30 mouse cellular contexts compared by ENCODE assay signal in the genomic region with DNA sequence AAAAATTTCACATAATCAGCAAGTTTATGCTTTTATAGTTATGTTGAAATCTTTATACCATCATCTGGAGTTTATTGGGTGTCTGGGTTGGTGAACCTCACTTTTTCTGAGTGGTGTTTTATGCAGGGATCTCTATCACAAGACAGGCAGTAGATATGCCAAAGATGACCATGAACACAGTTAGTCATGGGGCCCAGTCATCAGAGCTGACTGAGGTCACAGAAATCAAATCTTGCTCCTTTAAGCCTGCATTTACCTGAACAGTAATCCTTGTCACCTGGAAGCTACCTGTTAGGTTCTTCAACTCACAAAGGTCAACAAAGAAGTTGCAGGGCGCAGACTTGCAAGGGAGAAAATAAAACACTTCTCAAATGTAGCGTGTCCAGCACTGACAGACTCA. TPM values are rescaled to one million over a fixed set of nuclear protein-coding genes. Genes with fewer than 3 reads are reported as not detected.
"Had no signal": no experiment of that assay in that cellular context is flagged by ENCODE, and none has a peak within 500 bp of the region (broad histone marks: within the 10 kb centered on the region; RNA-seq: fewer than 3 reads in every experiment).

No protein-coding gene starts in this region.

- DNase-seq: left cerebral cortex, postnatal 4 days; liver; liver, embryonic 13.5 days; liver, postnatal 0 days; lung, adult 18-20 months; lung, adult 2 months; lung, embryonic 14.5 days; lung, postnatal 10 days; lung, postnatal 14 days; lung, postnatal 36 days; lung, postnatal 4 days; midbrain, embryonic 14.5 days had no signal

- H3K9me3 ChIP-seq: limb, embryonic 10.5 days; limb, embryonic 12.5 days; limb, embryonic 13.5 days; limb, embryonic 15.5 days; liver, embryonic 12.5 days; liver, embryonic 13.5 days; liver, embryonic 15.5 days; lung, embryonic 15.5 days; megakaryocyte, embryonic 14.5 days; midbrain, embryonic 12.5 days; midbrain, embryonic 13.5 days; midbrain, embryonic 15.5 days; neural tube, embryonic 12.5 days had no signal

- ATAC-seq: liver, embryonic 12.5 days; liver, postnatal 0 days; lung, postnatal 0 days; midbrain, embryonic 13.5 days; midbrain, embryonic 15.5 days; midbrain, embryonic 16.5 days had no signal

- H3K27me3 ChIP-seq: limb, embryonic 12.5 days; limb, embryonic 13.5 days; limb, embryonic 15.5 days; liver, embryonic 13.5 days; liver, embryonic 15.5 days; lung, embryonic 15.5 days; megakaryocyte, embryonic 14.5 days; neural tube, embryonic 12.5 days had no signal

- H3K36me3 ChIP-seq: limb, embryonic 10.5 days; limb, embryonic 12.5 days; limb, embryonic 13.5 days; limb, embryonic 15.5 days; liver, embryonic 12.5 days; liver, embryonic 13.5 days; liver, embryonic 15.5 days; lung, embryonic 15.5 days; midbrain, embryonic 12.5 days; midbrain, embryonic 13.5 days; midbrain, embryonic 15.5 days; neural tube, embryonic 12.5 days had no signal

- H3K4me2 ChIP-seq: limb, embryonic 12.5 days; limb, embryonic 13.5 days; limb, embryonic 15.5 days; liver, embryonic 11.5 days; liver, embryonic 12.5 days; liver, embryonic 13.5 days; liver, embryonic 15.5 days; lung, embryonic 14.5 days; lung, embryonic 15.5 days; midbrain, embryonic 12.5 days; midbrain, embryonic 13.5 days; midbrain, embryonic 15.5 days; neural tube, embryonic 12.5 days had no signal

- H3K4me3 ChIP-seq: limb, embryonic 10.5 days; limb, embryonic 12.5 days; limb, embryonic 13.5 days; limb, embryonic 15.5 days; liver, embryonic 12.5 days; liver, embryonic 13.5 days; liver, embryonic 15.5 days; lung, embryonic 15.5 days; megakaryocyte, embryonic 14.5 days; midbrain, embryonic 12.5 days; midbrain, embryonic 13.5 days; midbrain, embryonic 15.5 days; myocyte; neural tube, embryonic 12.5 days had no signal

- H3K9ac ChIP-seq: limb, embryonic 12.5 days; limb, embryonic 13.5 days; limb, embryonic 15.5 days; liver, embryonic 12.5 days; liver, embryonic 13.5 days; liver, embryonic 14.5 days; liver, embryonic 15.5 days; liver, postnatal 0 days; lung, embryonic 14.5 days; lung, embryonic 15.5 days; midbrain, embryonic 12.5 days; midbrain, embryonic 13.5 days; midbrain, embryonic 15.5 days; neural tube, embryonic 12.5 days had no signal

- H3K27ac ChIP-seq: limb, embryonic 10.5 days; limb, embryonic 12.5 days; limb, embryonic 13.5 days; limb, embryonic 15.5 days; liver, embryonic 12.5 days; liver, embryonic 13.5 days; liver, embryonic 14.5 days; liver, embryonic 15.5 days; lung, embryonic 15.5 days; macrophage; midbrain, embryonic 12.5 days; midbrain, embryonic 13.5 days; midbrain, embryonic 15.5 days; neural tube, embryonic 12.5 days had no signal

- H3K4me1 ChIP-seq: limb, embryonic 10.5 days; liver, embryonic 12.5 days; liver, embryonic 13.5 days; liver, embryonic 15.5 days; lung, embryonic 15.5 days; megakaryocyte, embryonic 14.5 days; midbrain, embryonic 12.5 days had no signal

RNA-seq across cellular contexts. Expression of a gene that starts 14.8 kb away (rescaled TPM):
- polyA plus RNA-seq: myocyte had no signal
